Mouse (Mus musculus): ENCODE data around the gene Tns1. TPM values are rescaled to one million over a fixed set of nuclear protein-coding genes. Genes with fewer than 3 reads are reported as not detected.

Tns1 gene
- total and polyA plus RNA-seq, 3 experiments, result 0.11 TPM; not detected in 2

DNA sequence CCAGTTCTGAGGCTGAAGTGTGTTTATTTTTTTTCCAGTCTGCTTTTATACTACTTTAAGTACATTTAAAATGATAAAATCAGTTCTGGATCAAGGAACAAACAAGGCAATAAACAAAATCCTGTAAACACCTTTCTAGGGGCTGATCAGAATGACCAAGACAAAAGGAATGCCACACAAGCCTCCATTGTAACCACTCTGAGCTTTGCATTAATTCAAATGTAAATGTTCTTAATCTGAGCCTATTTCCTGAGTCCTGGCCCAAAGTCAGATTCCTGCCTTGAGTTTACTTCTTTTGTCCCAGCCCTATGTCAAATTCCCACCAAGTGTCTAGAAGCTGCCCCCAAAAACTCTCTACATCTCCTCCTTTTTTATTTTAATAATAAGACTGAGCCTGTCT lies 243.5 kb downstream of the Tns1 start:
- DNase-seq (ENCODE audit: low read depth, low spot score), result no peak
- H3K27ac ChIP-seq (ENCODE audit: control insufficient read depth, low read depth, low read length), result no peak overlapping the region
- H3K27me3 ChIP-seq (ENCODE audit: control insufficient read depth in 1 of 2, insufficient read depth in 2 of 2, low read length in 2 of 2), result no peaks in the 10 kb centered on the region

DNA sequence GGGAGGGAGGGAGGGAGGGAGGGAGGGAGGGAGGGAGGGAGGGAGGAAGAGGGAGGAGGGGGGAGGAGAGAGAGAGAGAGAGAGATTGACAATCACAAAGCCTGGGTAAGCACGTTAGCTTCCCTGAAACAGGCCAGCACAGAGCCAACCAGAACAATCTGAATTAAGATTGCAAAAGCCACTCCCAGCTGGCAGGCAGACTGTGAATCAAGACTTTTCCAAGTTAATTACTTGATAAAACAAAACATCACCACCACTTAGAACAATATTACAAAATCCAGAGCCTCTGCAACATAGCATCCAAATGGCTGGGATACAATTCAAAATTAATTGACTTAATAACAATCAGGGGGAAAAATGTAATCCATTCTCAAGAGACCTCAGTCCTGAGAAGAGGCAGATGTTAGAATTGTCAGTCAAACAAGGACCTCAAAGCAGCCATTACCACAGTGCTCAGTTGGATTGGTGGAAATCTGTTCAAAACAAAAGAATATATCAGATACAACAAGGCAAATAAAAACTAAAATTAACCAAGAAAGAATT lies 248.5 kb downstream of the Tns1 start:
- Histone ChIP-seq H3K79me2 (ENCODE audit: control insufficient read depth, insufficient read depth, low read length, poor library complexity) (no peaks in the 10 kb centered on the region), H3K27ac (ENCODE audit: control insufficient read depth, low read depth, low read length) (no peak overlapping the region), H3K4me1 (ENCODE audit: control insufficient read depth in 1 of 2, insufficient read depth in 2 of 2, low read length in 2 of 2) (no peaks in the 10 kb centered on the region), H3K9me3 (replicated peaks; ENCODE audit: insufficient read depth, low read length) (no peaks in the 10 kb centered on the region), H3K27me3 (ENCODE audit: control insufficient read depth in 1 of 2, insufficient read depth in 2 of 2, low read length in 2 of 2) (no peaks in the 10 kb centered on the region), H3K9ac (ENCODE audit: control insufficient read depth, low read depth, low read length, poor library complexity, severe bottlenecking) (no peak overlapping the region), H3K4me3 (ENCODE audit: control insufficient read depth in 1 of 2, insufficient read depth in 1 of 2, low read depth in 2 of 2, low read length in 2 of 2) (no peak overlapping the region), H3K36me3 (ENCODE audit: control insufficient read depth in 1 of 2, insufficient read depth in 2 of 2, low read length in 2 of 2) (no peaks in the 10 kb centered on the region)
- DNase-seq (ENCODE audit: low read depth, low spot score), result no peak
- TF ChIP-seq GABPA (IDR thresholded peaks at IDR 0.05; ENCODE audit: low read depth, low read length), result no peak
- no peak for TF ChIP-seq USF2 (IDR thresholded peaks at IDR 0.05; ENCODE audit: borderline replicate concordance in 1 of 2, insufficient read depth in 1 of 2, low read depth in 1 of 2, low read length in 2 of 2)
- no peak for TF ChIP-seq SIN3A (IDR thresholded peaks at IDR 0.05; ENCODE audit: low read length)
- TF ChIP-seq MYC (IDR thresholded peaks at IDR 0.05; ENCODE audit: low read depth, low read length), result no peak
- no peak for TF ChIP-seq RAD21 (IDR thresholded peaks at IDR 0.05; ENCODE audit: low read depth, low read length)
- no peak for TF ChIP-seq E2F4 (IDR thresholded peaks at IDR 0.05; ENCODE audit: borderline replicate concordance, low read depth, low read length)
- no peak for TF ChIP-seq SMC3 (IDR thresholded peaks at IDR 0.05; ENCODE audit: low read depth, low read length)
- TF ChIP-seq TAL1 (IDR thresholded peaks at IDR 0.05; ENCODE audit: low read length), result no peak
- TF ChIP-seq POLR2AphosphoS5 (IDR thresholded peaks at IDR 0.05; ENCODE audit: borderline replicate concordance, low read depth, low read length), result no peak
- TF ChIP-seq JUND (IDR thresholded peaks at IDR 0.05; ENCODE audit: low read depth, low read length), result no peak
- no peak for TF ChIP-seq MAFK (IDR thresholded peaks at IDR 0.05; ENCODE audit: borderline replicate concordance, low read depth, low read length)
- no peak for TF ChIP-seq MAX (IDR thresholded peaks at IDR 0.05; ENCODE audit: low read length)
- no peak for TF ChIP-seq MAZ (IDR thresholded peaks at IDR 0.05; ENCODE audit: low read depth, low read length)
- TF ChIP-seq POLR2AphosphoS2 (IDR thresholded peaks at IDR 0.05; ENCODE audit: low read length), result no peak
- no peak for TF ChIP-seq NRF1 (IDR thresholded peaks at IDR 0.05; ENCODE audit: insufficient read depth, low read depth, low read length, poor library complexity, severe bottlenecking)
- TF ChIP-seq CTCF (IDR thresholded peaks at IDR 0.05 in 2 of 3, conservative IDR thresholded peaks at IDR 0.05 in 1 of 3; ENCODE audit: control insufficient read depth in 1 of 3, insufficient read depth in 1 of 3, low read depth in 2 of 3, low read length in 3 of 3, poor library complexity in 1 of 3, severe bottlenecking in 1 of 3), result no peak

More for the DNA sequence above, 243.5 kb downstream of the Tns1 start:
- H3K4me1 ChIP-seq (ENCODE audit: control insufficient read depth in 1 of 2, insufficient read depth in 2 of 2, low read length in 2 of 2), result no peaks in the 10 kb centered on the region
- no peak overlapping the region for H3K9ac ChIP-seq (ENCODE audit: control insufficient read depth, low read depth, low read length, poor library complexity, severe bottlenecking)
- no peaks in the 10 kb centered on the region for H3K79me2 ChIP-seq (ENCODE audit: control insufficient read depth, insufficient read depth, low read length, poor library complexity)
- no peak overlapping the region for H3K4me3 ChIP-seq (ENCODE audit: control insufficient read depth in 1 of 2, insufficient read depth in 1 of 2, low read depth in 2 of 2, low read length in 2 of 2)
- no peaks in the 10 kb centered on the region for H3K36me3 ChIP-seq (ENCODE audit: control insufficient read depth in 1 of 2, insufficient read depth in 2 of 2, low read length in 2 of 2)
- TF ChIP-seq MYB (IDR thresholded peaks at IDR 0.05; ENCODE audit: low read depth, low read length) (no peak), ZC3H11A (IDR thresholded peaks at IDR 0.05; ENCODE audit: low read depth, low read length) (no peak), ZNF384 (IDR thresholded peaks at IDR 0.05; ENCODE audit: low read depth, low read length) (no peak), ZMIZ1 (IDR thresholded peaks at IDR 0.05; ENCODE audit: low read depth, low read length) (no peak), USF1 (IDR thresholded peaks at IDR 0.05; ENCODE audit: low read depth, low read length) (no peak), HCFC1 (IDR thresholded peaks at IDR 0.05; ENCODE audit: low read depth, low read length) (no peak), GATA1 (IDR thresholded peaks at IDR 0.05; ENCODE audit: low read depth, low read length) (no peak), MAFK (IDR thresholded peaks at IDR 0.05; ENCODE audit: borderline replicate concordance, low read depth, low read length) (no peak), POLR2AphosphoS5 (IDR thresholded peaks at IDR 0.05; ENCODE audit: borderline replicate concordance, low read depth, low read length) (no peak), ELF1 (IDR thresholded peaks at IDR 0.05; ENCODE audit: low read depth, low read length) (no peak), EP300 (IDR thresholded peaks at IDR 0.05; ENCODE audit: low read depth in 1 of 2, low read length in 2 of 2) (no peak), JUND (IDR thresholded peaks at IDR 0.05; ENCODE audit: low read depth, low read length) (no peak), GABPA (IDR thresholded peaks at IDR 0.05; ENCODE audit: low read depth, low read length) (no peak), SMC3 (IDR thresholded peaks at IDR 0.05; ENCODE audit: low read depth, low read length) (no peak), MEF2A (IDR thresholded peaks at IDR 0.05; ENCODE audit: extremely low read depth, insufficient replicate concordance, low read depth, low read length, poor library complexity, severe bottlenecking) (no peak)
- H3K9me3 ChIP-seq (replicated peaks; ENCODE audit: insufficient read depth, low read length), result no peaks in the 10 kb centered on the region
